Mouse (Mus musculus): ENCODE measurements around the gene Krt19. TPM values are rescaled to one million over a fixed set of nuclear protein-coding genes. Genes with fewer than 3 reads are reported as not detected.

The Krt19 gene
- polyA plus RNA-seq, 1 experiment = 181 TPM

- DNase-seq (ENCODE audit: low read depth) = no peak
Measured at GRCm38 (mm10) chr11:100137693-100138092, 10.8 kb downstream of the Krt19 start.

- DNase-seq (ENCODE audit: low read depth) = no peak
Measured at GRCm38 (mm10) chr11:100136559-100136958, 11.9 kb downstream of the Krt19 start.

- no peak for DNase-seq (ENCODE audit: low read depth)
Measured at GRCm38 (mm10) chr11:100135731-100136130, 12.7 kb downstream of the Krt19 start, which contains the start of gene Krt15. TSS of gene Krt15 (minus strand) at chr11:100135928.

GRCm38 (mm10) chr11:100124901-100125300 is 23.6 kb downstream of the Krt19 start:
- no peak for DNase-seq (ENCODE audit: low read depth)

- no peak for DNase-seq (ENCODE audit: low read depth)
Measured at GRCm38 (mm10) chr11:100121466-100121865, 27.0 kb downstream of the Krt19 start, which contains the start of gene Krt13. TSS of gene Krt13 (minus strand) at chr11:100121566.

- DNase-seq (ENCODE audit: low read depth) = no peak
Measured at GRCm38 (mm10) chr11:100120331-100120730, 28.1 kb downstream of the Krt19 start.

- DNase-seq (ENCODE audit: low read depth) = no peak
Measured at GRCm38 (mm10) chr11:100113742-100114029, 34.8 kb downstream of the Krt19 start.

- DNase-seq (ENCODE audit: low read depth) = no peak
Measured at GRCm38 (mm10) chr11:100112935-100113741, 35.3 kb downstream of the Krt19 start.

- no peak for DNase-seq (ENCODE audit: low read depth)
Measured at GRCm38 (mm10) chr11:100105576-100106122, 42.8 kb downstream of the Krt19 start, which contains the start of gene Krt36. TSS of gene Krt36 (minus strand) at chr11:100105626.

GRCm38 (mm10) chr11:100102693-100103429 is 45.6 kb downstream of the Krt19 start:
- no peak for DNase-seq (ENCODE audit: low read depth)

- DNase-seq (ENCODE audit: low read depth) = peak; percentile 81
Measured at GRCm38 (mm10) chr11:100100391-100100790, 48.1 kb downstream of the Krt19 start.

GRCm38 (mm10) chr11:100097819-100098218 is 50.6 kb downstream of the Krt19 start:
- no peak for DNase-seq (ENCODE audit: low read depth)

GRCm38 (mm10) chr11:100096141-100096540 is 52.3 kb downstream of the Krt19 start, which contains the start of gene Krt35:
TSS of gene Krt35 (minus strand) at chr11:100096241.
- no peak for DNase-seq (ENCODE audit: low read depth)

Other genes starting within 250 kb of the Krt19 start
- not detected in 2 replicates for gene Krtap31-1, start 240.7 kb downstream of the Krt19 start, polyA plus RNA-seq (2012; rRNA removed)
- gene Gm11565, start 233.9 kb downstream of the Krt19 start, polyA plus RNA-seq (2012; rRNA removed) = not detected in 2 replicates
- not detected in 2 replicates for gene Krtap31-2, start 212.4 kb downstream of the Krt19 start, polyA plus RNA-seq (2012; rRNA removed)
- not detected in 2 replicates for gene Krtap9-5, start 200.2 kb downstream of the Krt19 start, polyA plus RNA-seq (2012; rRNA removed)
- not detected in 2 replicates for gene Krtap29-1, start 169.6 kb downstream of the Krt19 start, polyA plus RNA-seq (2012; rRNA removed)
- not detected in 2 replicates for gene Krtap16-1, start 162.1 kb downstream of the Krt19 start, polyA plus RNA-seq (2012; rRNA removed)
- not detected in 2 replicates for gene Krtap17-1, start 154.7 kb downstream of the Krt19 start, polyA plus RNA-seq (2012; rRNA removed)
- gene Krt33a, start 132.5 kb downstream of the Krt19 start, polyA plus RNA-seq (2012; rRNA removed) = 0.09 TPM in 1 of 2 replicates, not detected in the other
- gene Krt33b, start 118.8 kb downstream of the Krt19 start, polyA plus RNA-seq (2012; rRNA removed) = not detected in 2 replicates
- not detected in 2 replicates for gene Krt34, start 107.1 kb downstream of the Krt19 start, polyA plus RNA-seq (2012; rRNA removed)
- 0.16 and 0.19 TPM in 2 replicates for gene Krt31, start 98.1 kb downstream of the Krt19 start, polyA plus RNA-seq (2012; rRNA removed)
- 0.71 and 3.7 TPM in 2 replicates for gene Krt32, start 60.4 kb downstream of the Krt19 start, polyA plus RNA-seq (2012; rRNA removed)
- gene Krt35, start 52.4 kb downstream of the Krt19 start, polyA plus RNA-seq (2012; rRNA removed) = 0.13 and 0.35 TPM in 2 replicates
- 0.63 and 1.0 TPM in 2 replicates for gene Krt36, start 43.0 kb downstream of the Krt19 start, polyA plus RNA-seq (2012; rRNA removed)
- not detected in 2 replicates for gene Krt13, start 27.1 kb downstream of the Krt19 start, polyA plus RNA-seq (2012; rRNA removed)
- gene Krt15, start 12.7 kb downstream of the Krt19 start, polyA plus RNA-seq (2012; rRNA removed) = 22.6 and 22.7 TPM in 2 replicates
- 0.04 TPM in 1 of 2 replicates, not detected in the other for gene Krt9, start 44.6 kb upstream of the Krt19 start, polyA plus RNA-seq (2012; rRNA removed)
- 40.0 and 42.3 TPM in 2 replicates for gene Krt14, start 58.9 kb upstream of the Krt19 start, polyA plus RNA-seq (2012; rRNA removed)
- not detected in 2 replicates for gene Krt16, start 100.2 kb upstream of the Krt19 start, polyA plus RNA-seq (2012; rRNA removed)
- 2.4 and 2.9 TPM in 2 replicates for gene Krt17, start 112.4 kb upstream of the Krt19 start, polyA plus RNA-seq (2012; rRNA removed)
- not detected in 2 replicates for gene Krt42, start 121.2 kb upstream of the Krt19 start, polyA plus RNA-seq (2012; rRNA removed)
- 113 and 130 TPM in 2 replicates for gene Eif1, start 171.2 kb upstream of the Krt19 start, polyA plus RNA-seq (2012; rRNA removed)
- not detected in 2 replicates for gene Gast, start 185.7 kb upstream of the Krt19 start, polyA plus RNA-seq (2012; rRNA removed)
- 27.5 and 36.4 TPM in 2 replicates for gene Hap1, start 207.5 kb upstream of the Krt19 start, polyA plus RNA-seq (2012; rRNA removed)
- 213 and 239 TPM in 2 replicates for gene Jup, start 249.1 kb upstream of the Krt19 start, polyA plus RNA-seq (2012; rRNA removed)

Measured in gonadal fat pad, adult 2 months (tissue).